Mouse (Mus musculus): ENCODE results near the gene Gm4871. TPM values are rescaled to one million over a fixed set of nuclear protein-coding genes. Genes with fewer than 3 reads are reported as not detected.
"Not testable (repeated sequence)": the region's sequence is repeated elsewhere in the genome, so short reads cannot be mapped to it uniquely, and the experiment has no call there.

Gm4871 gene
- total RNA-seq (2021): not detected in 2 replicates
- long read RNA-seq, experiment 1: 0 reads
- long read RNA-seq, experiment 2: 0 reads

DNA sequence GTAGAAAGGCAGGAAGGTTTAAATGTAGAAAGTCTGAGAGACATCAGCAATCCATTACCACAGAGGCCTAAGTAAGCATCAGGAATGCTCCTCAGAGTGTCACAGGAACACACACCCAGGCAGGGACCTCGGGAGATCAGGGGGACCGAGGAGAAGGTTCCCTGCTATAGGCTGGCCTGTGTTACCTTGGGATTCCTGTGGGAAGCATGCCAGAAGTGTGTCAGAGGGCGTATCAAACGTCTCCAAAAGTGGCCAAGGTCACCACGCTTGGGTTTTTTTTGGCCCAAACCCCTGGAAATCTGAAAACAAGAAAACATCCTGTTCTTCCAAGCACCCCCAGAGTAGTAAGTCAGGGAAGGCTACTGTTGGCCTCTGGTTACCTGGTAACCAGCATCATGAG, at the start of gene Gm4871:
Gm4871 (minus strand) TSS at position 364 of the 400 bp plus-strand sequence.
- peak; percentile 67 for DNase-seq

DNA sequence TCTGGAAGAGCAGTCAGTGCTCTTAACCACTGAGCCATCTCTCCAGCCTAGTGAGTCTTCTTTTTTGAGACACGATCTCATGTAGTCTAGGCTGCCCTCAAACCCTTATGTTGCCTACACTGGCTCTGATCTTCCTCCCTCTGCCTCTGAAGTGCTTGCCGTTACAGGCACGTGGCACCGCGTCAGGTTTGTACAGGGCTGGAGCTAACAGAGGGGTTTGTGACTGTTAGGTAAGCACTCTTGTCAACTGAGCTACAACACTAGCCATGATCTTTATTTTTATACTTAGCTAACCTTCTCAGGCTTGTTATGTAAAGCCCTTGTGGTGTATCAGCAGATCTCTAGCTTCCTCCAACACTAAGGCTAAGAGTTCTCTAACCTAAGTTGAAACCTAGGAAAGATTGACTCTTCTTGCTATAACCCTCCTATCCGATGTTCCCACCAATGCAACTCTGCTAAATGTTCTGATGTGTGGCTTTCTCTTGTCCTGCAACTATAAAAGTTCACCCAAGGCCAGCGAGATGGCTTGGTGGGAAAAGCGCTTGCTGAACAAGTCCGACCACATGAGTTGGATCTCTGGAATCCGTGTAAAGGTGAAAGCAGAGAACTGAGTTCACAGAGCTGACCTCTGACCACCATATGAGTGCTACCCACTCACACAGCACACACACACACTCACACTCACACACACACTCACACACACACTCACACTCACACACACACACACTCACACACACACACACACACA, 49.5 kb upstream of the Gm4871 start:
- DNase-seq: no peak

DNA sequence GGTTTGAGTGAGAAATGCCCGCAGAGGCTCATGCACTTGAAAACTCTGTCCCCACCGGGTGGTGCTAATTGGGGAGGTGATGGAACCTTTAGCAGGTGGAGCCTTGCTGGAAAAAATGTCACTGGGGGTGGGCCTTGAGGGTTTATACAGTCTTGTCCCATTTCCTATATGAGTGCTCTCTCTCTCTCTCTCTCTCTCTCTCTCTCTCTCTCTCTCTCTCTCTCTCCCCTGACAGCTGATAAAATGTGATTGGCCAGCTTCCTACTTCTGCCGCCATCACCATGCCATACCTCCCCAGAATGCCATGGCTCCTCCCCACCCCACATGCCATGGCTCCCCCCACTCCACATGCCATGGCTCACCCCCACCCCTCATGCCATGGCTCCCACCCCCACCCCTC, 42.5 kb upstream of the Gm4871 start:
- no peak for DNase-seq

DNA sequence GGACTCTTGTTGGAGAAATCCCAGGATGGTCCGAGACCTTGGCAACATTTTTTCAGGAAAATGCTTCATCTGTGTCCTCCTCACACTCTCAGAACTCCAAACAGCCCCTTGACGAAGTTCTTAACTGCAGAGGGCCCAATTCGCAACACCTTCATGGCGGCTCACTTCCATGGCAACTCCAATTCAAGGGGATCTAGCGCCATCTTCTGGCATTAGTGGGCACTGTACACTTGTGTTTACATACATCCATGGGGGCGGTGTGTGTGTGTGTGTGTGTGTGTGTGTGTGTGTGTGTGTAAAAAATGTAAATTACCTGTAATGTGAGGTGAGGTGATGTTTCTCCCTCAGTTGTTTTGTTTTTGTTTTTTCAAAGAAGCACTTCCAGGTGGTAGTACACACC, 38.8 kb upstream of the Gm4871 start:
- DNase-seq: peak; percentile 23

DNA sequence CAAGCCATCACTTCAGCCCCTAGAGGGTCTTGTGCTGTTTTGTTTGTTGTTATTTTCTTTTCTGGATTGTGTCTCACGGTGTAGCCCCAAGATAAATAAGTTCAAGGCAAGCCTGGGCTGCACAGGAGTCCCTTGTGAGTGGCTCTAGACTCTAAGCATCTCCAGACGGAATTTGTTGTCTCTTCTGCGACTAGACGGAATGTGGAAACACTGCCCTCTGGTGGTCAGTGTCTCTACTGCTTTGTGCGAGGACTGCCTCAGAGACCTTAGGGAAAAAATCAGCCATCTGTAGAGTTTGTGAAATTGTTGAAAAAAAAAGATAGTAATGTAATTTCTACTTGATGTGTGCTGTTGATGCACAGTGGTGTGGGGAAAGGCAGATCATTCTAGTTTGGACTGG, 37.2 kb upstream of the Gm4871 start:
- peak; percentile 83 for DNase-seq

DNA sequence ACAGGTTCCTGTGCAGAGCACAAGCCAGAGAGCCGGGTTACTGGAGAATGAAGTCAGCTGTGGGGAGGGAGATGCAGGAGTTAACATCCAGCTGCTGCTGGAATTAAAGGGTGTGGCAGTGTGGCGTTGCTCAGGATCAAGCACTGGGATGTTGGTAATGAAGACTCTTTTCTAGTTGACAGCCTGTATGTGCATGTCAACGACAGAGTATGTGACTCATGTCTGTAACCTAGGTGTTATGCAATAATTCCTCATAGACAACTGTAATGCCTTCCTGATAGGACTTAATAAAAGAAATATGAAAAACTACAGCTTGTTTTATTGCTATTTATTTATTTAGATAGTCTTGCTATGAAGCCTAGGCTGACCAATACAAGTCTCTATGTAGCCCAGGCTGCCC, 36.3 kb upstream of the Gm4871 start:
- no peak for DNase-seq

DNA sequence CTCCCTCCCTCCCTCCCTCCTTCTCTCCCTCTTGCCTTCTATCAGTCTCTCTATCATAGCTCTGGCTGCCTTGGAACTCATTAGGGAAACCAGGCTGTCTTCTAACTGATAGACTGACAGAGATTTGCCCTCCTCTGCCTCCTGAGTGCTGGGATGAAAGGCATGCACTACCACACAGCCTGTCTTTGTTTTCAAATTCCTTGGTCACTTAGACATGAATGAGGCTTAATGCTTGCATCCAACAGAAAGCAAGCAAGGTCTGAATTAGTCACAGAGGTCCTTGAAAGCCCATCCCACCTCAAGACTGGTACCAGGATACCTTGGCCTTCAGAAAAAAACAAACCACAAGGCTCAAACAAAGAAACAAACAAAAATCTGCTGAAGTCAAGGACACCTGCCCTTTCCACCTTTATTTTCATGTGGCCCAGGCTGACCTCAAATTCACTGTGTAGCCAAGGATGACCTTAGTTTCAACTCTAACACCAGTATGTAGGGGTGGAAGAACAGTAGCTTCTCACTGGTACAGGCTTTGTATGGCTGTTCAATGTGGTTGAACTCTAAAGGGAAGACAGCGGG, 32.3 kb upstream of the Gm4871 start:
- DNase-seq: no peak

DNA sequence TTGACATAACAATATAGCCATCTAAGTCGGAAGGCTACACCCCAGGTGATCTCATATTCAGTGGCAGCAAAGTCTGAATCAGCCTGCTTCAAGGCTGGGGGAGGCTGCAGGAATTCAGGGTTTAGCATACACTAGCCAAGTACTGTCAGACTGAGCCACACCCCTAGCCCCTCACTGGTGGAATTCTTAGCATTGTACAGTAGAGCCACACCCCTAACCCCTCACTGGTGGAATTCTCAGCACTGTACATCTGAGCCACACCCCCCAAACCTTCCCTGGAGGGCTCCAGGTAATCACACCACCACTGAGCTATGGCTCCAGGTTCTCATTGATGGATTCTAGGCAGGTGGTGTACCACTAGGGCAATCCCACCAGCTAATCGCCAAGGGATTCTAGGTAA, 27.0 kb upstream of the Gm4871 start:
- no peak for DNase-seq

DNA sequence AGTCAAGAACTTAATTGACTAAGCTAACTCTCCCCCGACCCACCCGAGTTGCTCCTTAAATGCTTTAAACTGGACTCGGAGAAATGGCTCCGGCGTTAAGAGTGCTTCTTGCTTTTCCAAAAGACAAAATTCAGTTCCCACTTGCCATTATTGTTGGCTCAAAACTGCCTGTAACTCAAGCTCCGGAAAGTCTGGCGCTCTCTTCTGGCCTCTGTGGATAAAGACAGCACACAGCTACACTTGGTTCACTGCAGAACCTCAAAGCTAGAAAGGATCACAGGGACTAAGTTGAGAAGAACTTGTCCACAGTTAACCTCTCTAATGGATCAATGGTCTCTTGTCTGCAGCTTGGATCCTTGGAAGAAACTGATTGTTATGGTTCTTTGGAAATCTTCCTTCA, 26.2 kb upstream of the Gm4871 start:
- peak; percentile 52 for DNase-seq

DNA sequence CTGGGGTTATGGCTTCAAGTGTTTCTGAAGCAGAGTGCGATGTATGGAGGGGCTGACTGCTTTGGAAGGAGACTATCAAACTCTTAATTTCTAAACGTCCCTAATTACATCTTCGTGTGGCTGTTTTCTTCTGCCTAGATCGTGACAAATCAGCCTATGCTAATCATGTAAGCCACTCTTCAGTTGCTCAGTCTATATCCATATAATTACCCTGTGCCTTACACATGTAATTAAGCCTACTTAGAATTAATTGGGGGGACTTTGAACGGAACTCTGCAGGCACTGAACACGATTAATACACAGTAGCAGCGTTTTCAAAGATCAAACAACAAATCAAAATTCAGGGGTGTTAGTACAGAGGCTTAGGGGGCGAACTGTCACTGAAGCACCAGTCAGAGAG, 25.4 kb upstream of the Gm4871 start:
- no peak for DNase-seq

DNA sequence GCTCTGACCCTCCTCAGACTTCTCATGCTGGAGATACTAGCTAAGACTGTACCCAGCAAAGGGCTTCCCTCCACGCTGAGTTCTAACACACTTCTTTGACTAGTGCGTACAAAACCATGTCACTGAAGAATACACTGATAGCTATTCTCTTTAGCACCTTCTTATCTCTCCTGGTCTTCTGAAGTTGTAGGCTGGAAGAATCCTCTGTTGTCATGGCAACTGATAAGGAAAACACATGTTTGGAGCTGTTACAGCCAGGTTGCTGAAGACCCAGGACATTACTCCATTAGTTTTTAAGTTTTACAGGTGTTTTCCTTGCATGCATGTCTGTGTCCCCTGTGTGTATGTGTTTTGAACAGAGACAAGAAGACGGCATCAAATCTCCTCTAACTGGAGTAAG, 21.6 kb upstream of the Gm4871 start:
- not testable (repeated sequence) for DNase-seq

DNA sequence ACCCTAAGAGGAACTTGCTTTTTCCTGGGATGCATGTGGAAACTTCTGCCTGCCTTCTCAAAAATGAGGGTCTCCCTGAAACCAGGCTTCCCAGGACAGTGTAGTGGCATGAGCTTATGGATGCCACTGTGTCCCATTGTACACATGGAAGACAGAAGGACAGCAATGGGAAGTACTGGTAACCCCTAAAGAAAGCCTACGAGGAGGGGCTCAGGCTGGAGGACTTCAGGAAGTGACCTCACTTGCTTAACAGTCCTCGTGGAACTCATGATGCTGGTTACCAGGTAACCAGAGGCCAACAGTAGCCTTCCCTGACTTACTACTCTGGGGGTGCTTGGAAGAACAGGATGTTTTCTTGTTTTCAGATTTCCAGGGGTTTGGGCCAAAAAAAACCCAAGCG, 10.1 kb upstream of the Gm4871 start, which contains the start of gene 1700018F24Rik:
1700018F24Rik (plus strand) TSS at position 301 of the 400 bp plus-strand sequence.
- not testable (repeated sequence) for DNase-seq

DNA sequence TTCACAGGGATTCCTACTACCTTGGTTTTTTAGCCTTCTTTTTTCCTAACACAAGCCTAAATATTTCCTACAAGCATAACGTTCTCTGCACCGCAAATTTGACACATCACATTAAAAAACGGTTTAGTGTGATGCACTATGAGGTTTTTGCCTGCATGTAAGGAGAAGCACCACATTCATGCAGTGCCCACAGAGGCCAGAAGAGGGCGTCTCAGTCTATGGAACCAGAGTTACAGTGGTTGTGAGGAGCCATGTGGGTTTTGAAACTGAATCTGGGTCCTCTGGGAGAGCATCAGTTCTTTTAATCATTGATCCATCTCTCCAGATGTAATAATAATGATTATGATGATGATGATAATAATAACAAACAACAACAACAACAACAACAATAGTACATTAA, 9.1 kb upstream of the Gm4871 start:
- peak; percentile 32 for DNase-seq

DNA sequence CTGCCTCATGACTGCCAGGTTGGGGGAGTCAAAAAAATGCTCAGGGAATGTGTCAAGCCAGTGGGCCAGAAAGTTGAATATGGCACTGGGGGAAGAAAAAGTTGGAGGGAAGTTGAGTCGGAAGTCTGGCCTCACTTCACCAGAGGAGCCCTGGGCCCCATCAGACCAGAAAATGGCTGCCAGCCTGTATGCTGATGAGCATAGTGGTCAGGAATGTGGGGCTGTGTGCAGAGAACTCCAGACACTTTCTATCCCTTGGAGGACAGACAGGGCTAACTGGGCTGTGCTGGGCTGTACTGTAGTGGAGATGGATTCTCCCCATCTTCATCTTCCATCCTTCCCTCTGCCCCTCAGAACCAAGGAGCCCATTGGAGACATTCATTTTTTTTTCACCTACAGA, 2.1 kb downstream of the Gm4871 start:
- not testable (repeated sequence) for DNase-seq

DNA sequence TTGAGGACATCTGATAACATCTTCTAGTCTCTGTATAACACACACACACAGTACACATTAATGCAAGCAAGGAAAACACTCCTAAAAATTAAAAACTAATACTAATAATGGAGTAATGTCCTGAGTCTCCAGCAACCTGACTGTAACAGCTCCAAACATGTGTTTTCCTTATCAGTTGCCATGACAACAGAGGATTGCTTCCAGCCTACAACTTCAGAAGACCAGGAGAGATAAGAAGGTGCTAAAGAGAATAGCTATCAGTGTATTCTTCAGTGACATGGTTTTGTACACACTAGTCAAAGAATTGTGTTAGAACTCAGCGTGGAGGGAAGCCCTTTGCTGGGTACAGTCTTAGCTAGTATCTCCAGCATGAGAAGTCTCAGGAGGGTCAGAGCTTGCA, 11.8 kb downstream of the Gm4871 start:
- not testable (repeated sequence) for DNase-seq

DNA sequence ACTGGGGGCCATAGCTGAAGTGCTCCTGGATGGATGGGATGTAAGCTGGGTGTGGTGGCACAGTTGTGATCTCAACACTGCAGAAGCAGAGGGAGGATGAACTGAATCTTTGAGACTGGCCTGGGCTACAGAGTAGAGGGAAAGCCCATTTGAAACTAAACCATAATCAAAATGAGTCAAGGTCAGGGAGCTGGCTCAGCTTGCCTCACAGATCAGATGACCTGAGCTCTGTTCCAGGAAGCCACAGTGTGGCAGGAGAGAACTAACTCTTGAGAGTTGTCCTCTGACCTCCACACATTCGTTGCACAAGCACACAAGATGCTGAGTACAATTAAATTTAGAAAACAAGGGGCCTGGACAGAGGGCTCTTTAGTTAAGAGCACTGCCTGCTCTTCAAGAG, 12.3 kb downstream of the Gm4871 start:
- DNase-seq: peak; percentile 33

DNA sequence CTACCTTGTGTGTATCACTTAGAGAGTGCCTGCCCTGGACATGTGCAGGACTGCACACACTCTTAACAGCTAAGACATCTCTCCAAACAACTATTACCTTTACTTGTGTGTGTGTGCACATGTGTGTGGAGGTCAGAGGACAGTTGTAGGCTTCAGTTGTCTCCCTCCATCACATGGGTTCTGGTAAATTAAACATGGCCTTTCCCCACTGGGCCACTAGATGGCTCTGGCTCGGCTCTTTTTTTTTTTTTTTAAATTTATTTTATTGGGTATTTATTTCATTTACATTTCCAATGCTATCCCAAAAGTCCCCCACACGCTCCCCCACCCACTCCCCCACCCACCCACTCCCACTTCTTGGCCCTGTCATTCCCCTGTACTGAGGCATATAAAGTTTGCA, 15.8 kb downstream of the Gm4871 start:
- DNase-seq: not testable (repeated sequence)

DNA sequence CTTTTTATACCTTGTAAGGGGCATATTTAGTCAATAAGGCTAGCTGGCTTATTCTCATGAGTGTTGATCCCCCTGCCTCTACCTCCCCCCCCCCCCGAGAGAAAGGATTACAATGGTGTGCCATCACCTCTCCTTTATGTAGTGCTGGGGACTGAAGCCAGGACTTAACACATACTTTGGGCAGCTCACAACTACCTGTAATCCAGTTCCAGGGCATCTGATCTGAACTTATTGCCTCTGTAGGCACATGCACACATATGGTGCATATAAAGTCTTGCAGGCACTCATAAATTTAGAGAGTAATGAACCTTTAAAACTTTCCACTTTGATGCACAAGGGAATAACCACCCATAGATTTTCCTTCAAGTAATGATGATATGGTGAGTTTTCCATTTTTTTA, 18.3 kb downstream of the Gm4871 start:
- no peak for DNase-seq

DNA sequence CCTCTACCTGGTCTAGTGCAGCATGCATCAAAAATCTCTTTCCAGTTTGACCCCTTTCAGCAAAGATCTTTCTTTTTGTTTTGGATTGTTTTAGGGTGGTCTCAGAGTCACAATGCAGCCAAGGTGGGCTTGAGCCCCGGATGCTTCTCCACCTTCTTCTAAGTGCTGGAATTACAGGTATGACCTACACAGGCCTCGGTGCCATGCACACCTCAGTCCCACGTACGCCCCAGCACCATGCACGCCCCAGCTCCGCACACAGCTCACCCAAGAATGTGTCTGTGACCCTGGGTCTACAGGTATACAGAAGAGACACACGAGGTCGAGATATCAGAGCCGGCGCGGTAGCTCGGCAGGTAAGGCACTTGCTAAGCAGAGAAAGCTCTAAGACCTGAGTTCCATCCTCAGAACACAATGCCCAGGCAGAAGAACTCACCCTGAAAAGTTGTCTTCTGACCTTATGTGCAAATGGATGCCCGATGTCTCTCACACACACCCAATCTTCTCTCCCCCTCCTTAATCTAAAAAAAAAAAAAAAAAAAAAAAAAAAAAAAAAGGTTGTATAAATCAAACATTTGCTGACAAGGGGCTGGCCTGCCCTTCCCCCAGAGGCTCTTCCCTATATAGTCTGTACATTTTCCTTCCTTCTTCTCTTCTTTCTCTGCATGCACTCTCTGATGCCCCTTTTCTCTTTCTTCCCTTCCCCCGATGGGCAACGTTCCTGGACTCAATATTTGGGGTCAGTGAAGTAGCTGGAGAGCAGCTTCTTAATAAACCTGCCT, 23.5 kb downstream of the Gm4871 start:
- no peak for DNase-seq

DNA sequence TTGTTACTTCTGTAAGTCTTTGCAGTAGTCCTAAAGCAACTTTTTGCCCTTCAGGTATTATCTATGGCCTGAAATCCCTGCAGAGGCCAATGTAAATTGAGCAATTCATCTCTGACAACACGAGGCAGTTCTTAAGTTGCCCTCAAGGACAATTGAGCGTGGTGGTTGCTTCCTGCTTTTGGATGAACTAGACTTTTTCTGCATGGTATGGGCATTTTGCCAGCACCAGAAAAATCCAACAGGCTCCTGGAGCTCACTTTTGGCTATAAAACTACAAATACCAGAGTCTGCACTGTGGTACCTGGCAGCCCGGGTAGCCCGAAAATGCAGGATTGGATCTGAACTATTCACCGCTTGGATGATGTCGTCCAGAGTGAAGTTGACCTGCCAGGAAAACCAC, 27.0 kb downstream of the Gm4871 start:
- DNase-seq: peak; percentile 56

DNA sequence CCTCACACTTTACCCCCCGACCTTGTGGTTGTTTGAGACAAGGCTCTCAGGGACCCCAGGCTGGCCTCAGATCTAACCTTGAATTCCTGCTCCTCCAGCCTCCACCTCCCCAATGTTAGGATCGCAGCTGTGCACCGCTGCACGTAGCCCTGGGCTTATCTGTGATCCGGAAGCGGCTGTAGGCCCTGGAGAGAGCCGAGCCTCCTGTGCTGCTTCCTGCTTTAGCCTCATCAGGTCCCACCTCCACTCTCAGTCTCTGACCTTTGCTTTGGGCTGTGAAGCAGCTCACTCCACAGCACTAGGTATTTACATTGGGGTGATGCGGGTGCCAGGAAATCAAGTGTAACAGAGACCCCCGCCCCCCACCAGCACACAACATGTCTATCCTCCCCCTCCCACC, 28.1 kb downstream of the Gm4871 start:
- DNase-seq: no peak

DNA sequence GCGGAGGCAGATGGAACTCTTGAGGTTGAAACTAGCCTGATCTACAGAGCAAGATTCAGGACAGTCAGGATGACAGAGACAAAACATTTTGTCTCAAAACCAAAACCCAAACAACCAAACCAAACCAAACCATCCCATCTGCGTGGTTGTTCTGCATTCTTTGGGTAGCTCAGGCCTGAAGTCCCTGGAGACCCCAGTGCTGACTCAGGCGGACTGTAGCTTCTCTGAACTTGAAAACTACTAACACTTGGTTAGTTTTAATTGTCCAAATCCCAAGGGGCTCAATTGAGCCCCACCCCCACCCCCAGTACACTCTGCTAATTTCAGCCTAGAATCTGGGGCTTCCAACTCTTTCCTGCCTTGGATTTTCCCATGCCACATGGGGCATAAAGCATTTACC, 29.2 kb downstream of the Gm4871 start:
- DNase-seq: no peak

DNA sequence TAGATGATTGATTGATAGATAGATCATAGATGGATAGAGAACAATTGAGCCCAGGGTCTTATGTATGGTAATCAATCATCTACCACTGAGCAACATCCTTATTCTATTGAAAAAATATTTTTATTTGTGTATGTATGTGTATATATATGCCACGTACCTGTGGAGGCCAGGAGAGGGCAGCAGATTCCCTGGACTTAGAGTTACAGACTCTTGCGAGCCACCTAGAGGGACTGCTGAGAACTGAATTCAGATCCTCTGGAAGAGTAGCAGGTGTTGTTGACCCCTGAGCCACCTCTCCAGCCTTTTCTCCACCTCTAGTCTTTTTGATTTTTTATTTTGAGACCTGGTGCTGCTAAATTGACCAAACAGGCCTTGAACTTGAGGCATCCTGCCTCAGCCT, 34.1 kb downstream of the Gm4871 start:
- no peak for DNase-seq
